Mouse (Mus musculus): Measurements from ENCODE around the gene Tpsg1.

DNA sequence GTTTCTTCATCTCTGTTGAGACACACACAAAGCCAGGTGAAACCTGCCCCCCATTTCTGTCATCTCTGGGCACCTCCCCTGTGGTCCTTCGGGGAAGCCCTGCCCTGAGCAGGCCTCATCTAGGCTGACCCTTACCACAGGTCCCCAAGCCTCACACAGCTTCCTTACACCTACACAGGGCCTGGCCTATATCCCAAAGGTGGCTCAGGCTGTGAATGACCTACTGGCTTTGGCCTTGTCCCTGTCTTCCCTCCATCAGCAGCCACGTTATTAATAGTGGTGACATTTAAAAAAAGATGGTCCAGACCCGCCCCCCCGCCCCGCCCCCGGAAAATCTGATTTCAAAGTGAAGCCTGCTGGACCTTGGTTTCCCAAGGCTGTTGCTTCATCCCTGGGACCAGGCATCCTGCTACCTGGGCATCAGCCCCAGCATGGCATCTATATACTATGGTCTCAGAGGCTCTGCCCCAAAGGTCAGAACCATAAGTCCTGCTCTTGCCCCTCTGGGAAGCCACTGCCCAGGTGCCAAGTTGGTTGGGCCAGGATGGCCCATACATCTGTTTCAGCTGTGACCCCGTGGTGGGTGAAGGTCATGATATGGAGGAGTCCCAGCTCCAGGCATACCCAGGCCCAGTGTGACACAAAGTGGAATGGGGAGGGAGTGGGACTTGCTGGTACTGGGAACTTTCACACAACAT lies 39.4 kb downstream of the Tpsg1 start:
- no peak for TF ChIP-seq CTCF (IDR thresholded peaks at IDR 0.05; ENCODE audit: borderline replicate concordance, insufficient read depth, low read length)
- no peak for TF ChIP-seq POLR2A (IDR thresholded peaks at IDR 0.05; ENCODE audit: low read depth, low read length)
